Mouse (Mus musculus) cortical plate, adult 2 months (tissue): ENCODE results near the gene Tmtc1.

ENCODE experiments used
- CTCF ChIP-seq: fragments of 200-500 bp; IDR thresholded peaks from 2 replicates; pipeline ENCODE4 v1.5.1; 2011; ENCODE audit warnings: mild to moderate bottlenecking, control low read depth, low read length; ENCODE audit not compliant: insufficient read depth; ENCODE audit errors: extremely low read depth
- POLR2A ChIP-seq: fragments of 200-500 bp; IDR thresholded peaks from 2 replicates; pipeline ENCODE4 v1.6.1; 2011; ENCODE audit warnings: mild to moderate bottlenecking, low read length, control low read depth; ENCODE audit not compliant: insufficient read depth; ENCODE audit errors: extremely low read depth

GRCm38 (mm10) chr6:148401031-148401430 lies 43.2 kb downstream of the Tmtc1 start:
- TF ChIP-seq POLR2A (no peak), CTCF (no peak)
